Mouse (Mus musculus) embryonic facial prominence, embryonic 14.5 days (tissue): ENCODE results near the gene Lin37. TPM values are rescaled to one million over a fixed set of nuclear protein-coding genes. Genes with fewer than 3 reads are reported as not detected.

Source experiments
- ATAC-seq: fragments of 200-750 bp; cut with Nextera tagmentation; 2 replicates; pipeline ENCODE4 v1.8.0; 2017; ENCODE audit warnings: low read depth, moderate number of reproducible peaks, moderate TSS enrichment
- DNase-seq: peaks from one replicate; pipeline ENCODE4 v3.0.0-alpha.2; 2015; ENCODE audit warnings: low spot score
- H3K27ac ChIP-seq: fragments of 300-500 bp; sonication (generic); replicated peaks from 2 replicates; pipeline ENCODE4 v1.5.1; 2014; ENCODE audit warnings: low read depth, mild to moderate bottlenecking, low read length, moderate library complexity
- H3K27me3 ChIP-seq: fragments of 300-500 bp; sonication (generic); replicated peaks from 2 replicates; pipeline ENCODE4 v1.6.1; 2014; ENCODE audit warnings: low read length; ENCODE audit not compliant: control insufficient read depth, insufficient read depth
- H3K36me3 ChIP-seq: fragments of 300-500 bp; sonication (generic); 2 replicates; pipeline ENCODE4 v1.6.1; 2014; ENCODE audit warnings: low read length, mixed read lengths; ENCODE audit not compliant: control insufficient read depth, insufficient read depth
- H3K4me1 ChIP-seq: fragments of 300-500 bp; sonication (generic); 2 replicates; pipeline ENCODE4 v1.6.1; 2014; ENCODE audit warnings: antibody characterized with exemption, low read length; ENCODE audit not compliant: control insufficient read depth, insufficient read depth
- H3K4me2 ChIP-seq: fragments of 300-500 bp; sonication (generic); 2 replicates; pipeline ENCODE4 v1.6.1; 2014; ENCODE audit warnings: low read depth, mild to moderate bottlenecking, low read length, moderate library complexity, mixed read lengths
- H3K4me3 ChIP-seq: fragments of 300-500 bp; sonication (generic); 2 replicates; pipeline ENCODE4 v1.5.1; 2014; ENCODE audit warnings: low read depth, mild to moderate bottlenecking, low read length
- H3K9ac ChIP-seq: fragments of 300-500 bp; sonication (generic); 2 replicates; pipeline ENCODE4 v1.6.1; 2014; ENCODE audit warnings: low read depth, mild to moderate bottlenecking, low read length, moderate library complexity, mixed read lengths
- H3K9me3 ChIP-seq: fragments of 300-500 bp; sonication (generic); 2 replicates; pipeline ENCODE4 v1.6.1; 2016; ENCODE audit warnings: low read length; ENCODE audit not compliant: control insufficient read depth
- WGBS: fragments of 180-500 bp; shearing (Covaris S2); extraction: QIAGEN DNeasy Blood & Tissue Kit; methylation state at CpG from one replicate; pipeline ENCODE4 v1.1.7; 2014; 5-methylcytosine and 5-hydroxymethylcytosine counted together
- polyA plus RNA-seq: library from polyadenylated mRNA; unstranded; fragments of >200 nt; fragmentation: Nextera tagmentation; extraction: Ambion mirVana; gene quantifications from 2 replicates; pipeline ENCODE4 v1.2.1, GENCODE M21; 2014

The Lin37 gene
- polyA plus RNA-seq, 1 experiment from 2014 or later: 45.7 TPM

DNA sequence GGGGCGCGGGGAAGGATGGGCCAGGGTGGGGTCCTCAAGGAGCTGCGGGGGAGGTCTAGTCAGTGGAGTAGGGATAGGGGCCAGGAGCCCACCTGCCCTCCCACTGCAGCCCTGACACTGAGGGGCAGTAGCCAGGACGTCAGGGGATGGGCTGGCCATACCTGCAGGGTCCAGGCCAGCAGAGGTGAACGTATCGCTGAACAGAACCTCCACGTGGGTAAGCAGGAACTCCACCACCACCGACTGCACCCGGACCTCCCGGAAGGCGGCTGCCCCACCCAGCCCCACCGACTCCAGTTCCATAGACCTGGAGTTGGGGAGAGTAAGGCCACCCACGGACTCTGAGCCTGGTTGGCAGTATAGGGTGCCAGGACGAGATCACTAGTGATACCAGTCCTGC, 32.7 kb downstream of the Lin37 start:
- H3K4me1 ChIP-seq: 0 out of 2 replicates have a peak, but pooled peaks cover 11% of the 10 kb centered on the region
- peak overlapping the region; percentile 48; the same call in 1 of the 2 replicates for H3K27ac ChIP-seq
- peak overlapping the region; percentile 18; the same call in 1 of the 2 replicates for H3K4me3 ChIP-seq
- H3K9me3 ChIP-seq: no peaks in the 10 kb centered on the region
- DNase-seq (no peak), ATAC-seq (no peak)
- H3K36me3 ChIP-seq: peaks cover 67% of the 10 kb centered on the region
- H3K27me3 ChIP-seq: no peaks in the 10 kb centered on the region
- H3K4me2 ChIP-seq: peak overlapping the region; percentile 47
- WGBS: 74% methylated on average over 8 of the region's 14 CpGs
- peak overlapping the region; percentile 35; the same call in 1 of the 2 replicates for H3K9ac ChIP-seq

DNA sequence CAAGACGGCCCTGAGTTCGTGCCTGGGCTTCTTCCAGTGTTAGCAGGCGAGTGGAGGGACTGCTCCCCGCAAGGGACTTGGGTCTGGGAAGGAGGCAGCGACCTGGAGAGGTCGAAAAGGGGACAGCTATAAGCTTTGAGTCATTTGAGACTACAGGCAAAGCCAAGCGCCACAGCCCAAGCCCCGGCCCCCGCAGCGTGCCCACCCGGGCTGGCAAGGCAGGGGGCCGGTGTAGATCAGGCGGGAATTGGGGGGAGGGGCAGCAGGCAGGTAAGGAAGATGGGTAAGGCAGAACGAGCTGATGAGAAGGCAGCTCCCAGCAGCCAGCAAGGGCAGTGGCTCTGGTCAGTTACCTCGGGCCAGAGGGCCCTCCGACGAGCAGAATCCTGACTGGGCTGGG, 33.2 kb downstream of the Lin37 start:
- peak overlapping the region; percentile 48 for H3K27ac ChIP-seq
- H3K36me3 ChIP-seq: peaks cover 61% of the 10 kb centered on the region
- peak overlapping the region; percentile 35; the same call in 1 of the 2 replicates for H3K9ac ChIP-seq

DNA sequence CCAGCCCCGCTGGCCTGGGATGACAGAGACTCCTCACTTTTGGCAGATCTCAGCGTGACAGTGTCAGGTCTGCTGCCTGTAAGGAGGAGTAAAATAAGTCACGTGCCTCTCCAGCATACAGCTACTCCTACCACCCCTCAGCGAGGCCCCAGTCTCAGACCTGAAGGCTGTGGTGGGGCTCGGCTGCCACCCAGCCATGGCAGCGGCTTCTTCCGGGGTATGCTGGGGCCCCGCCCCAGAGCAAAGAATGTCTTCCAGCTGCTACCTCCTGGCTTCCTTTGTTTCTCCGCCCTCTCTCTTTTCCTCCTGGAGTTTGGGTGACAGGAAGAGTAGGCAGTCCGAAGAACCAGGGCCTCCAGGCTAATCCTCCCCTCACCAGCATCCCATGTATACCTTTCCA, 33.7 kb downstream of the Lin37 start:
- peak overlapping the region; percentile 35; the same call in 1 of the 2 replicates for H3K9ac ChIP-seq
- peak overlapping the region; percentile 47 for H3K4me2 ChIP-seq
- 23% methylated on average over 10 of the region's 10 CpGs for WGBS
- 0 out of 2 replicates have a peak, but pooled peaks cover 11% of the 10 kb centered on the region for H3K4me1 ChIP-seq
- peak overlapping the region; percentile 18 for H3K4me3 ChIP-seq
- no peaks in the 10 kb centered on the region for H3K27me3 ChIP-seq
- DNase-seq (peak; percentile 65), ATAC-seq (peak; percentile 47)
- H3K36me3 ChIP-seq: peaks cover 58% of the 10 kb centered on the region
- H3K9me3 ChIP-seq: no peaks in the 10 kb centered on the region
- peak overlapping the region; percentile 48 for H3K27ac ChIP-seq

More for the DNA sequence above, 33.2 kb downstream of the Lin37 start:
- no peak for ATAC-seq
- DNase-seq: no peak
- WGBS: 18% methylated on average over 17 of the region's 17 CpGs
- Histone ChIP-seq H3K4me2 (peak overlapping the region; percentile 47), H3K4me1 (0 out of 2 replicates have a peak, but pooled peaks cover 11% of the 10 kb centered on the region), H3K4me3 (peak overlapping the region; percentile 18), H3K9me3 (no peaks in the 10 kb centered on the region), H3K27me3 (no peaks in the 10 kb centered on the region)

DNA sequence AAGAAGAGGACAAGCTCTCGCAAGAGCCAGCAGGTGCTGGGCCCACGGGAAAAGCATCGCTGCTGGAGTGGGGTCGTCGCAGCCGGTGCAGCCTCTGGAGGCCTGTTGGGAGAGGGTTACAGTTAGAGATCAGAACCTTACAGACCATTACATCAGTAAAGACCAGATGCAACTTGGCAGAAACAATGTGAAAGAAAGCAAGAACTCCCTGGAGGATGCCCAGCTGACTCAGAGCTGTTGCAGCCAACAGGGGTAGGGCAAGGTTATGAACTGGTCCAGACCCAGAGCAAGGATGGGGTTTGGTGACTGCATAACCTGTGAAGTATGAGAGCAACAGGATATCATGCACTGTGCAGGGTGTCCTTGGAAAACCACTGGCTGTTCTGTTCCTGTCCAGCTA, 35.2 kb downstream of the Lin37 start:
- Histone ChIP-seq H3K9me3 (no peaks in the 10 kb centered on the region), H3K27me3 (no peaks in the 10 kb centered on the region), H3K4me2 (no peak overlapping the region), H3K4me3 (no peak overlapping the region), H3K4me1 (0 out of 2 replicates have a peak, but pooled peaks cover 11% of the 10 kb centered on the region), H3K27ac (no peak overlapping the region), H3K36me3 (peaks cover 43% of the 10 kb centered on the region), H3K9ac (no peak overlapping the region)
- DNase-seq (no peak), ATAC-seq (no peak)
- 73% methylated on average over 6 of the region's 6 CpGs for WGBS

DNA sequence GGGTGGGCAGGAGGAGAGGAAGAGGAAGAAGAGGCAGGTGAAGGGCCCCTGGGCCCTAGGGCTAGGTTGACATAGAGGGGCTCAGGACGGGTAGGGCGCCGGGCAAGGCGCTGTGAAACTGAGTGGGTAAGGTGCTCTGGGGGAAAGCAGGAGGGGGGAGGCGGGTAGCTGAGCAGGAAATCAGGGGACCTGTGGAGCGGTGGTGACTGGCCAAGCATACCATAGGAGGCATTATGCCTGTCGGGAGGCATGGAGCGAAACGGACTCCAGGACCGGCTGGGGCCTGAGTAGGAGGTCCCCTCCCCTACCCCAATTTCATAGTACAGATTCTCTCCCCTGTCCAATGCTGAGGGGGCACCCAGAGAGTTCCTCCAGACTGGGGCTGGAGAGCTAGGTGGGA, 36.8 kb downstream of the Lin37 start:
- peaks cover 27% of the 10 kb centered on the region for H3K36me3 ChIP-seq
- no peak for DNase-seq

DNA sequence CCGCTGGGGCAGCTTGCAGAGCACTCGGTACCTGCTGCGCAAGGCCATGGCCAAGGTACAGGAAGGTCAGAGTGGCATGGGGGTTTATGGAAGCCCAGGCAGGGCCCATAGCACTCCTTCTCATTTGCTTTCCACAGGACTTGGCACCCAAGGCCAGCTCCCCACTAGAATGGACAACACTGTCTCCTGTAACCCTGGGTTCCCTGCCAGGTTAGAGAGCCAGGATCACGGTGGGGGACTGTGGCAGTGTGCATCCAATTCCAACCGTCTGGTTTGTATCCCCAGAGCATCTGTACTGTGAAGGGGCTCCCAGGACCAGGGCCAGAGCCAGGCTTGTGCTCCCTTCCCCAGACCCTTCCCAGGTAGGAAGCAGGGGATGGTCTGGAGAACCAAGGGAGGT, 38.8 kb downstream of the Lin37 start:
- no peak overlapping the region for H3K9ac ChIP-seq
- 84% methylated on average over 5 of the region's 5 CpGs for WGBS

More for the DNA sequence above, 36.8 kb downstream of the Lin37 start:
- no peaks in the 10 kb centered on the region for H3K9me3 ChIP-seq
- H3K4me3 ChIP-seq: no peak overlapping the region
- ATAC-seq: no peak
- H3K4me1 ChIP-seq: 0 out of 2 replicates have a peak, but pooled peaks cover 11% of the 10 kb centered on the region
- H3K4me2 ChIP-seq: no peak overlapping the region
- WGBS: 77% methylated on average over 10 of the region's 10 CpGs
- no peak overlapping the region for H3K9ac ChIP-seq
- H3K27me3 ChIP-seq: no peaks in the 10 kb centered on the region
- no peak overlapping the region for H3K27ac ChIP-seq

DNA sequence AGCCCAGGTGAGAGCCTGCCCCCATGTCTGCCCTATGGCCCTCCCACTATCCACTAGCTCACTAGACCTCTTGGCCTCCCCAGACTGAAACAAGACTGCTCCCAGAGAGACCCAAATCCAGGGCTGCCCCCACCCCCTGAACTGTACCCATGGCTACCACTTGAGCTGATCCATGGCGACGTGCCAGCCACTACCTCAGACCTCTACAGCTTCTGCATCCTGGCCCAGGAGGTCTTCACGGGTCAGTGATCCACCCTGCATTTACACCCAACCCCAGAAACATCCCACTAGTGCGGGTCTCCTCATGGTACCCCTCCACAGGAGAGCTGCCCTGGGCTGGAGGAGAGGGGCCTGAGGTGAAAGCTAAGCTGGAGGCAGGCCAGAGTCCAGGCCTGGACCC, 39.2 kb downstream of the Lin37 start:
- Histone ChIP-seq H3K27me3 (no peaks in the 10 kb centered on the region), H3K4me1 (no peaks in the 10 kb centered on the region), H3K9me3 (no peaks in the 10 kb centered on the region), H3K4me3 (no peak overlapping the region), H3K4me2 (no peak overlapping the region), H3K27ac (no peak overlapping the region), H3K9ac (no peak overlapping the region), H3K36me3 (peaks cover 18% of the 10 kb centered on the region; the same call in 1 of the 2 replicates)
- ATAC-seq: no peak
- WGBS: 66% methylated on average over 4 of the region's 4 CpGs
- DNase-seq: no peak

More for the DNA sequence above, 38.8 kb downstream of the Lin37 start:
- Histone ChIP-seq H3K4me3 (no peak overlapping the region), H3K27me3 (no peaks in the 10 kb centered on the region), H3K9me3 (no peaks in the 10 kb centered on the region), H3K27ac (no peak overlapping the region), H3K4me2 (no peak overlapping the region), H3K36me3 (peaks cover 18% of the 10 kb centered on the region; the same call in 1 of the 2 replicates), H3K4me1 (0 out of 2 replicates have a peak, but pooled peaks cover under 1% of the 10 kb centered on the region)
- DNase-seq (no peak), ATAC-seq (no peak)

DNA sequence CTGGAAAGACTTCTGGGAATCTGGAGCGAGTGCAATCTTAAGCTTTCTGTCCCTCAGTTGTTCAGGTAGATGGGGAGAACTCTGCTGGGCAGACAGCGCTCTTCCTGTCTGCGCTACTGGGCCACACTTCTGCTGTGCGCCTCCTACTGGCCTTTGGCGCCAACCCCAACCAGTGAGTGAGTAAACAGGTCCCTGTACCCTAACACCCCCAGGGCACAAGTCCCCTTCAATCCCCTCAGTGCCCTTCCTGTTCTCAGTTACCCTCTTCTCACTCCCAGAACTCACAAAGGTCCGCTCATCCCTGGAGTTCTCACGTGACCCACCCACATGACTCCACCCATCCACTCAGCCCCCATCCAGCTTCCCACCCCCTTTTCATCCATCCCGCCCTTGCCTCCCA, 41.3 kb downstream of the Lin37 start:
- no peaks in the 10 kb centered on the region for H3K4me1 ChIP-seq
- no peak for DNase-seq
- H3K9me3 ChIP-seq: no peaks in the 10 kb centered on the region
- H3K4me3 ChIP-seq: no peak overlapping the region
- H3K27ac ChIP-seq: no peak overlapping the region
- H3K36me3 ChIP-seq: peaks cover 4% of the 10 kb centered on the region; the same call in 1 of the 2 replicates
- H3K4me2 ChIP-seq: no peak overlapping the region
- no peak for ATAC-seq
- no peak overlapping the region for H3K9ac ChIP-seq
- 31% methylated on average over 8 of the region's 8 CpGs for WGBS
- no peaks in the 10 kb centered on the region for H3K27me3 ChIP-seq
